Mouse (Mus musculus): Measurements from ENCODE around the gene Snrpe. TPM values are rescaled to one million over a fixed set of nuclear protein-coding genes. Genes with fewer than 3 reads are reported as not detected.

The Snrpe gene
- total RNA-seq, 2 experiments from 2014 or later, result 69.7 to 75.6 TPM

Other genes with a start within 250 kb of the Snrpe start
- under 1 TPM; 0.45 to 0.57 TPM for gene Etnk2, start 246.7 kb downstream of the Snrpe start, total RNA-seq (2021)
- gene Sox13, start 185.9 kb downstream of the Snrpe start, total RNA-seq (2021), result 10 to 100 TPM; 15.2 to 19.9 TPM
- 1 to 10 TPM; 5.7 to 8.3 TPM for gene Zbed6, start 50.6 kb upstream of the Snrpe start, total RNA-seq (2021)
- gene Gm38394, start 51.0 kb upstream of the Snrpe start, total RNA-seq (2021), result 10 to 100 TPM; 15.7 to 15.9 TPM
- gene Lax1, start 79.8 kb upstream of the Snrpe start, total RNA-seq (2021), result under 1 TPM in 1 of 2 experiments, not detected in 1; 0.36 TPM
- gene Atp2b4, start 190.8 kb upstream of the Snrpe start, total RNA-seq (2021), result 10 to 100 TPM; 20.5 to 24.0 TPM

Measured in heart, postnatal 25 days (tissue).